Mouse (Mus musculus) cortical plate, adult 2 months (tissue): ENCODE results near the gene Rell1.

ENCODE experiments used
- CTCF ChIP-seq: fragments of 200-500 bp; IDR thresholded peaks from 2 replicates; pipeline ENCODE4 v1.5.1; 2011; ENCODE audit warnings: mild to moderate bottlenecking, control low read depth, low read length; ENCODE audit not compliant: insufficient read depth; ENCODE audit errors: extremely low read depth
- POLR2A ChIP-seq: fragments of 200-500 bp; IDR thresholded peaks from 2 replicates; pipeline ENCODE4 v1.6.1; 2011; ENCODE audit warnings: mild to moderate bottlenecking, low read length, control low read depth; ENCODE audit not compliant: insufficient read depth; ENCODE audit errors: extremely low read depth

- no peak for TF ChIP-seq CTCF
- no peak for TF ChIP-seq POLR2A
Observed at GRCm38 (mm10) chr5:63935581-63935980, 33.1 kb downstream of the Rell1 start.
